Mouse (Mus musculus): ENCODE data around the gene Pcgf6.
"Not testable (repeated sequence)": the region's sequence is repeated elsewhere in the genome, so short reads cannot be mapped to it uniquely, and the experiment has no call there.

Pcgf6 gene

DNA sequence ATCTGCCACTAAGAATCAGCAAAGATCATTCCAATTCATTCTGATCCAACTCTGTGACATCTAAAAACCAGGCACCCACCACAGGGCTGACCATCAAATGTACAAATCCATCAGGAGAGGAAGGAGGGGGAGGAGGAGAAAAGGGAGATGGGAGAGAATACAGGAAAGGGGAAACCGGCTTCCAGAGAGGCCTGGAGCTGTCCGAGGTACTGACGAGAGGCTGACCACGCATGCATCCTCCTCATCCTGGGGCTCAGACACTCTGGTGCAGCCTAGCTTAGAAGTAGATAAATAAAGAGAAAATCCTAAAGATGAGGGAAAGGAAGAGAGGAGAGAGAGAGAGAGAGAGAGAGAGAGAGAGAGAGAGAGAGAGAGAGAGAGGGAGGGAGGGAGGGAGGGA is 44.4 kb downstream of the Pcgf6 start:
- in situ Hi-C loops (cut with MboI; ENCODE audit: low pct_unique_long_range_greater_than_20kb in 1 of 2, low sequenced_read_pairs in 2 of 2, unreplicated experiment in 1 of 2): no loop called here

DNA sequence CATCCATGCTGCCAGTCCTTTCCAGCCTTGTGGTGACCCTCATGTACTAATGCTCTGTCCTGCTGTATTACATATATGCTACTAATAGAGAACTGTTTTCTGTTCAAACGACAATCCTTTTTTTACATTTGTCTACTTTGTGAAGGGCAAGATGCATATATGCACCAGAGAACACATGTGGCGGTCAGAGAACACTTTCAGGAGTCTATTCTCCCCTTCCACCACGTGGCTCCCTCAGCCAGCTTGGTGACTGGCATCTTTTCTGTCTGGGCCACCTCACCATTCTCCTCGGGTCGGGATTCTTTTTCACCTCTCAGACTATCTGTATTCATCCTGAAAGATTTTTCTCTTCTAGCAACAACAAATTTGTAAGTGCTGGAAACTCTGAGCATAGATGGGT is 44.8 kb downstream of the Pcgf6 start:
- in situ Hi-C loops (cut with MboI; ENCODE audit: low pct_unique_long_range_greater_than_20kb in 1 of 2, low sequenced_read_pairs in 2 of 2, unreplicated experiment in 1 of 2): no loop called here

DNA sequence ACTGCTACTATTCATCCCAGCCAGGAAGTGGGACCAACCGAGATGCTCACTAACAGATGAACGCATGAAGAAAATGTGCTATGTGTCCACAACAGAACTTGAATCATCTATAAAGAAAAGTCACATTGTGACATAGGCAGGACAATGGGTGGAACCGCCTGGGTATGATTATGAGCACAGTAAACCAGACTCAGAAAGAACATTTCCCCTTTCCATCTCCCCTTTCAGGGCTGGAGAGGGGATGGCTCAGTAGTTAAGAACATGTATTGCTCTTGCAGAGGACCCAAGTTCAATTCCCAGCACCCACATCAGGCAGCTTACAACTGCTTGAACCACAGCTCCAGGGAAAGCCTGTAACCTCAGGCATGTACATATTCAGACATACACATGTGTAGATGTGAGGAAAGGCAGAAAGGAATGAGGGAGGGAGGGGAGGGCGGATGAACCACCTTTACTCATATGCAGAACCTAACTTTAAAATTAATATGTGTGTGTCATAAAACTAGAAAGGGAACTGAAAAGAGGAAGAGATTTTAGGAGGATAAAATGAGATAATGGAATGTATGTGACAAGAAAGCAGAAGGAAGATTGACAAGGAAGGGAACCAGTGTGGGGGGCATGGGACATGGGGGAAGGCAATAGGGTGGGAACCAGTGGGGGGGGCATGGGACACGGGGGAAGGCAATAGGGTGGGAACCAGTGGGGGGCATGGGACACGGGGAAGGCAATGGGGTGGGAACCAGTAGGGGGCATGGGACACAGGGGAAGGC is 46.8 kb downstream of the Pcgf6 start:
- in situ Hi-C loops (cut with MboI; ENCODE audit: low pct_unique_long_range_greater_than_20kb in 1 of 2, low sequenced_read_pairs in 2 of 2, unreplicated experiment in 1 of 2): no loop called here

DNA sequence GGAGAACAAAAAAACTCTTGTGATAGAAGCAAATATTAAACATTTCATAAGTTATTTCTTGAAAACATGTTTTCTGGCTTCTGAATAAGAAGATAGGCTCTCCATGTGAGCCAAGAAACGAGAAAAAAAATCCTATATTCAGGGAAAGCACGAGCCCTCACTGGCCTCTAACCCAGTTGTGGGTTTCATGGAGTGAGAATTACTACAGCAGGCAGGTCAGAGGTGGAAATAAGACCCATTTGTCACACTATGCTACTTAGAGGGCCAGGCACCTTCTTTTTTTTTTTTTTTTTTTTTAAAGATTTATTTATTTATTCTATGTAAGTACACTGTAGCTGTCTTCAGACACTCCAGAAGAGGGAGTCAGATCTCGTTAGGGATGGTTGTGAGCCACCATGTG is 50.3 kb downstream of the Pcgf6 start:
- in situ Hi-C loops (cut with MboI; ENCODE audit: low pct_unique_long_range_greater_than_20kb in 1 of 2, low sequenced_read_pairs in 2 of 2, unreplicated experiment in 1 of 2): not testable (repeated sequence)

DNA sequence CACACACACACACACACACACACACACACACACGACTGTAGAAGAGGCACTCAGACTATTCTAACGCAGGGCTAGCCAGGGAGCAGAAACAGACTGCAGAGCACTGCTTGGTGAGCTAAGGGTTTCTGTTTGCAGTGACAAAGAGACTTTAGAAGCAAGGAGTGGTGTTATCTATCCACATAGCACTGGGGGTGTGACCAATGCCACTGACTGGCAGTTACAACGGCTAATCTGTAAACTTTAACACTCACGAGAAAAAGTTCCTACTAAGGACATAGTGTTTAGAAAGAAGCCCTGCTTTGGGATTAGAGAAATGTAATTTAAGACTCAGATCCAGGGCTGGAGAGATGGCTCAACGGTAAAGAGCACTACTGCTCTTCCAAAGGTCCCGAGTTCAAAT is 51.0 kb downstream of the Pcgf6 start:
- in situ Hi-C loops (cut with MboI; ENCODE audit: low pct_unique_long_range_greater_than_20kb in 1 of 2, low sequenced_read_pairs in 2 of 2, unreplicated experiment in 1 of 2): loop anchor here (10.0 kb wide), 2 partner anchors 115 to 235 kb away; partner anchors contain the start of gene Cnnm2 (in 1 of the 2)

DNA sequence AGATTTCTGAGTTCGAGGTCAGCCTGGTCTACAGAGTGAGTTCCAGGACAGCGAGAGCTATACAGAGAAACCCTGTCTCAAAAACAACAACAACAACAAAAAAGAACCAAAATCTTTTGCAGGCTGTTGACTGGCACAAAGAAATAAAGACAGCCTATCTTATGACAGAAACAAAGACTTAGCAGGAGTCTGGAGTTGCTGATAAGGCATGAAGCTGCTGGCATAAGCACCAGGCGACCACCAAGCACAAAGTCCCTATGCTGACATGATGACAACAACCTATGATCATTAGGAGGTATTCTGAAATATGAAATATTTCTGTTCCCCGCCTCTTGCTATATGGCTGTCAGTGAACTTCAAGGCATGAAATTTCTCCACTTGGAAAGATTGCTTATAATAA is 51.8 kb downstream of the Pcgf6 start:
- in situ Hi-C loops (cut with MboI; ENCODE audit: low pct_unique_long_range_greater_than_20kb in 1 of 2, low sequenced_read_pairs in 2 of 2, unreplicated experiment in 1 of 2): loop anchor here (10.0 kb wide), 2 partner anchors 114 to 234 kb away; partner anchors contain the start of gene Cnnm2 (in 1 of the 2)

DNA sequence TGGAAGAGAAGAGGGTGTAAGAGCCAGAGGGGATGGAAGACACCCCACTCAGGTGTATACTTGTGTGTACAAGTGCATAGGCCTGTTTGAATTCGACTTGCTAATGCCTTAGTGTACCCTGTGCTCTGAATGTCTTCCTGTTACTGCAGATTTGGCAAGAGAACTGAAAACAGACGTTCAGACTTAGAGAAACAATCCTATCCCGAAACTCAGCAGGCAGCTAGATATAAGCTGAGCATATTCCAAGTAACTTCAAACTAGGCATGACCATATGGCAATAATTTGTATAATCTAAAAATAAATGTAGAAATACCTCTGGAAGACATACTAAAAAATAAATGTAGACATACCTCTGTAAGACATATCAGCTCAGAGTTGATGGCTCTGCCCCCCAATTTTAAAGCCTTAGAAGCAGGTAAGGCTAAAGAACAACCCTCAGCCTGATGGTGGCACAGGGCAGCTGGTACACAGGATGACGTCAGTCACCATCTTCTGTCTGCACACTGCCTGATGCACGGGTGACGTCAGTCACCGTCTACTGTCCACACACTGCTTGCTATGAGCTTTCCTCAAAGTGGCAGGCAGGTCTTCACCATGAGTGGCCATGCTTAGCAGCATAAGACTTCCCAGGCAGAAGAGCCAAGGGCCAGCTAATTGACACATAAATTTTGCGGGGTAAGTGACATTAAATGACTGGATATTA is 52.4 kb downstream of the Pcgf6 start:
- in situ Hi-C loops (cut with MboI; ENCODE audit: low pct_unique_long_range_greater_than_20kb in 1 of 2, low sequenced_read_pairs in 2 of 2, unreplicated experiment in 1 of 2): loop anchor here (10.0 kb wide), 2 partner anchors 114 to 234 kb away; partner anchors contain the start of gene Cnnm2 (in 1 of the 2)

DNA sequence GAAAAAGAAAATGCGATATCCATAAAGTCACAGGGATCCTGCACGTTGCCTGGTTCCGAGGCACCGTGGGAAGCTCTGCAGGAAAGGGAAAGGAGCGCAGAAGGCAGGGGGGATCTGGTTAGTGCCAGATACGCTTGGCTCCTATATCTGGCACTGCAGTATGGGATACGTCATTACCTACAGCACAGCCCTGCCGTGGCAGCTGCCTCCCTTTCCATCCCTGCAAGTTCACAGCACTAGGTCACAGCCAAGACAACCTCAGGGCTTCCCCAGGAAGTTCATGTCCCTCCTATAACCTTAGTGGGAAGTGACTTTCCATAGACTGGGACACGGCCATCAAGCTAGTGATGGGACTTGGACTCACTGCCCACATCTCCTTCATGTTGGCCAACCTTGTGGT is 54.6 kb downstream of the Pcgf6 start:
- in situ Hi-C loops (cut with MboI; ENCODE audit: low pct_unique_long_range_greater_than_20kb in 1 of 2, low sequenced_read_pairs in 2 of 2, unreplicated experiment in 1 of 2): loop anchor here (10.0 kb wide), 2 partner anchors 111 to 231 kb away; partner anchors contain the start of gene Cnnm2 (in 1 of the 2)

DNA sequence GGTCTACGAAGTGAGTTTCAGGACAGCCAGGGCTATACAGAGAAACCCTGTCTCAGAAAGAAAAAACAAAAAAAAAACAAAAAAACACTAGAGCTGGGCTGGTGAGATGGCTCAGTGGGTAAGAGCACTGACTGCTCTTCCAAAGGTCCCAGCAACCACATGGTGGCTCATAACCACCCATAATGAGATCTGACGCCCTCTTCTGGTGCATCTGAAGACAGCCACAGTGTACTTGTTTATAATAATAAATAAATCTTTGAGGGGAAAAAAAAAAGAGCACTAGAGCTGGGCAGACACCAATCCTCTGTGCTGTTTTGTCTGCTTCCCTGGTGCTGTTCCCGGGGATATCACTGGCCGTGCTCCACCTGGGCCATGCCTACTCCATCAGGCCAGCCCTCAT is 58.4 kb downstream of the Pcgf6 start:
- in situ Hi-C loops (cut with MboI; ENCODE audit: low pct_unique_long_range_greater_than_20kb in 1 of 2, low sequenced_read_pairs in 2 of 2, unreplicated experiment in 1 of 2): loop anchor here (5.0 to 10.0 kb wide), 3 partner anchors 108 to 228 kb away; partner anchors contain the start of gene Cnnm2 (in 1 of the 2)

DNA sequence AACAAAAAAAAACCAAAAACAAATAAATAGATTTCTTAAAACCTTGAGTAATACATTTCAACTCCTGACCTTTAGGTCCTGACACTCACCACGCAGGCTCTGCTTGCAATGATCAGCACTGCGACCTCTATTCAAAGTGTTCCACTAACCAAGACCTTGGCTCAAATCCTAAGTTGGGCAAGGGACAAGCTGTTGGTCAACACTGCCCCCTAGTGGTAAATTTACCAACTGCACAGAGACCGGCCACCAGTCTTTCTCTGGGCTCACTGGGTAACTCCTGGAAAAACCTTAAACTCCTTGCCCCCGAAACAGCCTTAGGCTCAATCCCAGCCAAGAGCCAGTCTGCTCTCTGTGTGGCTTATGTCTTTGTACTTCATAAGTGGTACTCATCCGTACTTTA is 59.6 kb downstream of the Pcgf6 start:
- in situ Hi-C loops (cut with MboI; ENCODE audit: low pct_unique_long_range_greater_than_20kb in 1 of 2, low sequenced_read_pairs in 2 of 2, unreplicated experiment in 1 of 2): loop anchor here (5.0 to 10.0 kb wide), 3 partner anchors 106 to 226 kb away; partner anchors contain the start of gene Cnnm2 (in 1 of the 2)

DNA sequence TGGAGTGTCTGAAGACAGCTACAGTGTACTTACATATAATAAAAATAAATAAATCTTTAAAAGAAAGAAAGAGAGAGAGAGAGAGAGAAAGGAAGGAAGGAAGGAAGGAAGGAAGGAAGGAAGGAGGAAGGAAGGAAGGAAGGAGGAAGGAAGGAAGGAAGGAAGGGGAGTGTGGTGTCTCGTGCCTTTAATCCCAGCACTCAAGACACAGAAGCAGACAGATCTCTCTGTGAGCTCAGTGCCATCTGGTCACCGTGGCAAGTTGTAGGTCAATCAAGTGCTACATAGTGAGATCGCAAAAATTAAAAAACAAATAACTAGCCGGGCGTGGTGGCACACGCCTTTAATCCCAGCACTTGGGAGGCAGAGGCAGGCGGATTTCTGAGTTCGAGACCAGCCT is 60.1 kb downstream of the Pcgf6 start:
- in situ Hi-C loops (cut with MboI; ENCODE audit: low pct_unique_long_range_greater_than_20kb in 1 of 2, low sequenced_read_pairs in 2 of 2, unreplicated experiment in 1 of 2): loop anchor here (5.0 to 10.0 kb wide), 3 partner anchors 106 to 226 kb away; partner anchors contain the start of gene Cnnm2 (in 1 of the 2)

DNA sequence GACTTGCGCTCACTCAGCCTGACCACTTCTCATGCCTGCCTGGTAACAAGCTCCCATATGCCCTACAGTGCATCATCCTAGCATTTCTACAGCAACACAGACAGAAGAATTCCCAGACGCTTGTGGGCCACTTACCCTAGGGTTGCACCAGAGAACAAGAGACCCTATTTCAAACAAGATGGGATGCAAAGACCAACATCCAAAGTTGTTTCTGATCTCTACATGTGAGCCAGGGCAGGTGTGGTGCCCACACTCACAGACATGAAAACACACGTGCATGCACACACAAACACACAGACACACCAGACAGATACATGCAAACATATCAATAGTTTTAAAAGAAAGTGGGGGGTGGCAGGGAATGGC is 60.6 kb downstream of the Pcgf6 start:
- in situ Hi-C loops (cut with MboI; ENCODE audit: low pct_unique_long_range_greater_than_20kb in 1 of 2, low sequenced_read_pairs in 2 of 2, unreplicated experiment in 1 of 2): loop anchor here (5.0 to 10.0 kb wide), 3 partner anchors 105 to 225 kb away; partner anchors contain the start of gene Cnnm2 (in 1 of the 2)

DNA sequence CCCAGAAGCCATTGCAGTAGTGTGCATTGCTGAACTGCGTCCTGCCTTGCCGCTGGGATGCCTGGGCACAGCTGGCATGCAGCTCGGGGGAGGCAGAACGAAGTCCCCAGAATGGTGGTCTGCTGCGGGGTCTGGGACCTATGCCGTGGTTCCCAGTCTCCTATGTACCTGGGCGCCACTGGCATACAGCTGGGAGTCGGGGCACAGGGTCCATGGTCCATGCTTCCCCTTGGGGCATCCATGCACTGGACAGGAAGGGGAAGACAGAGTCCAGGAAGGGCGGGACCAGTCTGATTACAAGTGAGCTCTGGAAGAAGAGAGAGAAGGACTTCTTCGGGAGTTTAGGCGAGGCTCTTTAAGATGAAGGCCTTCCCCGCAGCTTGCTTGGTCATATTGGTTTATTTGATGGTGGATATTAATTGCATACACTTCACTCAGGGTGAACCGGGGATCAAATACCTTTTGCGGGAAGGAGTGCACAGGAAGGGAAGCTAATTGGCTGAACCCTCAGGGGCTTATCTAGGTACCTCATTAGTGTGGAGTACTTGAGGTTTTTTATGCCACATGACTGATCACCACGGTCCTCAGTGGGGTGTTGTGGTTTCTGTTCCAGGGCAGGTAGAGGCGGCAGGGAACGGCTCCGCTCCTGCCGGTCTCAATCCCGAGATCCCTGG is 61.1 kb downstream of the Pcgf6 start:
- in situ Hi-C loops (cut with MboI; ENCODE audit: low pct_unique_long_range_greater_than_20kb in 1 of 2, low sequenced_read_pairs in 2 of 2, unreplicated experiment in 1 of 2): loop anchor here (5.0 to 10.0 kb wide), 3 partner anchors 105 to 225 kb away; partner anchors contain the start of gene Cnnm2 (in 1 of the 2)

DNA sequence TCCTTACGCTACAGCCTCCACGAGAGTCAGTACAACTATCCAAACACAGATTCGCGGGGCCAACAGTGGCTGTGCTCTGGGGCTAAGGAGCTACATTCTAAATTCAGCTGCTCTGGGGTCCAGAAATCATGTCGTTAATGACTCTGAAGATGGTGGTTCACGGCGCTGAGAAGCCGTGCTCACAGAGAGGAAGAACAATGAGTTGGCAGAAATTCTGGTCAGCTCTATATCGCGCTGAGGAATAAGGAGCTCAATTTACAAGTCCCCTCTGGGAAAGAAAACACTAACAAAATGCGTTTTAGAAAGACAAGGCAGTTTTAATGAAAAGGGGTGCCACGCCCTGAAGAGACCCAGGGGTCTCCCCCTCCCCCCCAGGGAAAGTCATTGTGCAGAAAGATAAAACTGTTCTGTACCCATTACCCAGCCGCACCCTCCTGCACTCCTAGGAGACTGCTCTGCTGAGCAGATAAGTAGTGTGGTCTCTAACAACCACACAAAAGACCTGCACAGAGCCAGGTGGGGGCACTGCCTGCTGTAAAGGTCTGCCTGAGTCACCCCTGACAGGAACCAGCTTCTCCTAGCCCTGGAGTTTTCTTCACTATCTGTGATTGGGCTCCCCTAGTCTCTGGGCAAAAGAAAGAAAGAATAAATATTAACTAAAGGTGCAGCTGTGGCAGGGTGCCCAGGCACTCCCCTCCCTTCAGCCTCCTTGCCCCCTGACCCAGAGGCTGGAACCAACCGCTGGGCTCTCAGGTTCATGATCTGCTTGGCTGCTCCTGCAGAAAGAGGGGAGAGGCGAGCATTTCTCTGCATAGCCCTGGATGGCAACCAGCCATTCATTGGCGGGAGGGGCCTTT is 62.2 kb downstream of the Pcgf6 start:
- in situ Hi-C loops (cut with MboI; ENCODE audit: low pct_unique_long_range_greater_than_20kb in 1 of 2, low sequenced_read_pairs in 2 of 2, unreplicated experiment in 1 of 2): no loop called here

DNA sequence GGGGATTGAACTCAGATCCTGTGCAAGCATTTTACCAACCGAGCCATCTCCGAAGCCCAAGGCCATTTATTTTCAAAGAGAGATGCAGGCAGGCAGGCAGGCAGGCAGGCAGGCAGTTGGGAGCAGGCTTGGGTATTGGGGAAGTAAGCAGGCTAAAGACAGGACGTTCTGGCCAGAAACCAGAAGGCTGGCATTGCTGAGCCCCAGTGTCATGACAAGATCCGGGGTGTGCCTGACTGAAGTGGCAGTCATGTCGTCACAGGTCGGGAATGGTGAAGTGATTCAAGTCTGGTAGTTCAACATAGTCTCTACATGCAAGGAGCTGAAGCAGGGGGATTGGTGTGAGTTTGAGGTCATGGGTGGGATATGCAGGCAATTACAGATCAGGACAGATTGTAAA is 63.1 kb downstream of the Pcgf6 start:
- in situ Hi-C loops (cut with MboI; ENCODE audit: low pct_unique_long_range_greater_than_20kb in 1 of 2, low sequenced_read_pairs in 2 of 2, unreplicated experiment in 1 of 2): no loop called here

DNA sequence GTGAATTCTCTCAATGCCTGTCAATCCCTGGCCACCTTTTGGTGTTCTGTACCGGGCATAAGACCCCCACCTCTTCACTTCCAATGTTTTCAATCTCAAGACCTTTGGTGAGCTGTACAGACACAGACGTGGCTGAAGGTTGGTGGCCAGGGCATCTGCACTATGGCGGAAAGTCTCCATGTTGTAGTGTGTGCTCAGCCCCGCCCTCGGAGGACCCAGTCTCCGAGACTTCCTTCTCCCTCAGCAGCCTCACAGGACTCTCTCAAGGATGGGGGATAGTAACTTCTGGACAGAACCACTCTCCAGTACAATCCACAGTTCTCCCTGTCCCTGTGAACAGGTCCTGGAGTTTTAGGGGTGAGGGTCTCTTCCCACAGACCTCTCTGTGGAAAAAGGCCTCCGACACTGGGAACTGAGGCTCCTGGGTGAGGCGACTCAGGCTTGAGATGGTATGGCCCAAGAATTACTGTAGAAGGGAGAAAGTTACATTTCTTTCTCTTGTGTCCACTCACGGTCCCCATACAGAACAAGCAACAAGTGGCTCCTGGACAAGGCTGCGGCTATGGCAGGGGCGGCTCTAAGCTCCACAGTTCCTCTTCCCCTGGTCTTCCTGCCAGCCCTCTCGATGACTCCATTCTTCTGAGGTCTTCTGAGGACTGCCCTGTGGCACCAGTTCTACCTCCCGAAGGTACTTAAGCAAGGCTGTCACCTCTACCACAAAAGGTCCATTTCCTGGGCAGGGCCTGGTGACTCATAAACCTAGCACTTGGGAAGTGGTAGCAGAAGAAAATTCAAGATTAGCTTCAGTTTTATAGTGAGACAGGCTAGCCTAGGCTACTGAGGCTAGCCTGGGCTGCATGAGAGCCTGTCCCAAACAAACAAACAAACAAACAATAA is 65.7 kb downstream of the Pcgf6 start:
- in situ Hi-C loops (cut with MboI; ENCODE audit: low pct_unique_long_range_greater_than_20kb in 1 of 2, low sequenced_read_pairs in 2 of 2, unreplicated experiment in 1 of 2): no loop called here

DNA sequence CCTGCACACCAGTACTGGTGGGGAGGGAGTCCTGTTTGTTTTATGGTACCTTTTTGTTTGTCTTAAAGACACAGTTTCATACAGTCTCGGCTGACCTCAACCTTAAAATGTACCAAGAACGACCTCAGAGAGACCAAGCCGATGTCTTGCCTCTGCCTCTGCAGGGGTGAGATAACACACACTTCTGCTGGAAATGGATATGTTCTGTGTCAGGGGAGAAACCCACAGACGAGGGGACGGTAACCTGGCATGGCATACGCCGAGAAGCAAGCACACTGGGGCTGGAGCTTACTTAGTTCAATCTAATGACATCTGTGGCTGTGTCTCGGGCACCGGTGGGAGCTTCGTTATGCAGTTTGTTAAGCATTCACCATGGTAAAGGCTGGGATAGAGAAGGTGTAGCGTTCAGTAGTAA is 66.7 kb downstream of the Pcgf6 start:
- in situ Hi-C loops (cut with MboI; ENCODE audit: low pct_unique_long_range_greater_than_20kb in 1 of 2, low sequenced_read_pairs in 2 of 2, unreplicated experiment in 1 of 2): no loop called here
